Mouse (Mus musculus): ENCODE data around the gene Ruvbl2. TPM values are rescaled to one million over a fixed set of nuclear protein-coding genes. Genes with fewer than 3 reads are reported as not detected.

The Ruvbl2 gene
- total and polyA plus RNA-seq, 3 experiments: 253 to 277 (median 267) TPM

DNA sequence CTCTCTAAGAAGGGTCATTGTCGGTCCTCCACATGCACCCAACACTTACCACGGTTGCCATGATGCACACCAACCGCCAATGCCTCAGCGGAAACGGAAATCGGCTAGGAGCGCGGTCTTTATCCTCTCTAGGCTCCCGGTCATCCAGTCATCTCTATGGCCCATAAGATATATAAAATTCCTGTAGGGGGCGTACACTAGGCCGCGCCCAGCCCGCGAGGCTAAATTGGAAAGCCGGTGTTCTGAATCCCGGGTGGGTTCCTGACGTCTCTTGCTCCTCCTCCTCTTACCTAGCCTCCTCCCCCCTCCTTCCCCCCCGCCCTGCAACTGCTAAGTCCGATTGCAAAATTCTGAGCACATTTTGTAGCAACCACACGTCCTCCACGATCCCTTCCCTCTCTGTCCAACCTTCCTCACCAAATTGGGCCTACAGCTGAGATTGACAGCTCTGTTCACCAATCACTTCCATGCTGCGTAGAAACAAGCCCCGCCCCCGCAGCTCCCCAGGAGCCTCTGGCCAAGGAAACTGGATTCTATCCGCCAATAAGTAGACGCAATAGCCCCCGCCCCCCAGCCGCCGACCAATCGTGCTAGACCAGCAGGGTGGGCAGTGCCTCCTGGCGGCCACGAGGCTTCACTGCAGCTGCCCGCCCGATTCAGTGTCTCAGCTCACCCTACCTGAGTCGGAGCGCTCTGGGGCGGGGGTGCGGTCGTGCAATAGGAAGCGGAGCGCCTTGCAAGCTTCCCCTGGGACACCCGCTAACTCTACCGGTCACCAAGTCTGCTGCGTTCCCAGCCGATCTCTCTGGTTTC, 3.5 kb downstream of the Ruvbl2 start, which contains the start of gene Gys1:
TSS of gene Gys1 (plus strand) at position 642 of the 813 bp plus-strand sequence.
- peak; percentile 100 for DNase-seq (ENCODE audit: extremely low read depth)
- dilution Hi-C loops (cut with MboI; ENCODE audit: extremely low pct_ligation_motif_present, extremely low pct_unique_long_range_greater_than_20kb, low sequenced_read_pairs) (no loop called here), in situ Hi-C loops (cut with MboI; ENCODE audit: low pct_ligation_motif_present, low pct_unique_long_range_greater_than_20kb, low sequenced_read_pairs) (no loop called here)
- Histone ChIP-seq H3K9ac (ENCODE audit: insufficient read depth, low read depth) (peak within 1 kb of the TSS; percentile 97), H3K79me2 (replicated peaks; ENCODE audit: control insufficient read depth, extremely low read depth, insufficient read depth, poor library complexity, severe bottlenecking) (peaks cover 32% of the 10 kb centered on the region), H3K9me3 (replicated peaks; ENCODE audit: low read length) (no peaks in the 10 kb centered on the region), H3K36me3 (replicated peaks in 1 of 2; ENCODE audit: control insufficient read depth in 1 of 2, insufficient read depth in 1 of 2, low read length in 1 of 2) (peaks cover 28 to 55% of the 10 kb centered on the region in 2 experiments), H3K27ac (ENCODE audit: insufficient read depth, low read depth) (peak within 1 kb of the TSS; percentile 58), H3K4me2 (ENCODE audit: insufficient read depth, low read depth, poor library complexity, severe bottlenecking) (peak within 1 kb of the TSS; percentile 80), H3K27me3 (replicated peaks) (no peaks in the 10 kb centered on the region), H3K4me1 (ENCODE audit: control insufficient read depth in 1 of 2, insufficient read depth in 2 of 2) (peaks cover 10 to 62% of the 10 kb centered on the region in 2 experiments; a peak in 3 of 4 replicates), H3K4me3 (replicated peaks in 1 of 3; ENCODE audit: low read depth in 2 of 3, low read length in 2 of 3, poor library complexity in 1 of 3) (peak within 1 kb of the TSS; percentile 87 to 100 (median 95))
- TF ChIP-seq CHD2 (IDR thresholded peaks at IDR 0.05; ENCODE audit: low read length) (peak; percentile 93), NRF1 (IDR thresholded peaks at IDR 0.05; ENCODE audit: low read depth, low read length) (peak; percentile 55; the same call in 1 of the 2 replicates), ELF1 (IDR thresholded peaks at IDR 0.05; ENCODE audit: low read depth, low read length) (peak; percentile 71), KAT2A (IDR thresholded peaks at IDR 0.05; ENCODE audit: insufficient replicate concordance, low read length) (peak; percentile 86), IRF4 (IDR thresholded peaks at IDR 0.05; ENCODE audit: low read depth, low read length) (peak; percentile 58), MEF2A (IDR thresholded peaks at IDR 0.05; ENCODE audit: borderline replicate concordance, low read depth, low read length) (peak; percentile 43), JUN (IDR thresholded peaks at IDR 0.05; ENCODE audit: insufficient read depth, low read depth, low read length) (no peak), RAD21 (IDR thresholded peaks at IDR 0.05; ENCODE audit: low read depth, low read length) (peak; percentile 29), CHD1 (IDR thresholded peaks at IDR 0.05; ENCODE audit: low read depth, low read length) (no peak), PAX5 (IDR thresholded peaks at IDR 0.05; ENCODE audit: low read length) (no peak), UBTF (IDR thresholded peaks at IDR 0.05; ENCODE audit: low read depth, low read length) (peak; percentile 51; the same call in 1 of the 2 replicates), POLR2A (IDR thresholded peaks at IDR 0.05; ENCODE audit: low read depth, low read length) (peak; percentile 87), E2F4 (IDR thresholded peaks at IDR 0.05; ENCODE audit: insufficient replicate concordance, low read depth, low read length) (no peak; the same call in 1 of the 2 replicates), HCFC1 (IDR thresholded peaks at IDR 0.05; ENCODE audit: low read depth, low read length) (peak; percentile 92), BHLHE40 (IDR thresholded peaks at IDR 0.05; ENCODE audit: low read depth, low read length) (peak; percentile 5; the same call in 1 of the 2 replicates), RCOR1 (conservative IDR thresholded peaks at IDR 0.05; ENCODE audit: low read depth, low read length) (no peak), USF1 (IDR thresholded peaks at IDR 0.05; ENCODE audit: low read depth, low read length) (no peak), SIN3A (IDR thresholded peaks at IDR 0.05; ENCODE audit: low read length) (peak; percentile 98), ZC3H11A (IDR thresholded peaks at IDR 0.05; ENCODE audit: low read depth, low read length) (no peak), MAZ (IDR thresholded peaks at IDR 0.05; ENCODE audit: low read depth, low read length) (peak; percentile 64), MAX (IDR thresholded peaks at IDR 0.05; ENCODE audit: low read length) (peak; percentile 88), MYC (IDR thresholded peaks at IDR 0.05; ENCODE audit: low read depth, low read length) (peak; percentile 95), JUND (conservative IDR thresholded peaks at IDR 0.05; ENCODE audit: low read depth, low read length) (0 out of 2 replicates have a peak, but pooled peaks have one; percentile 17), CTCF (conservative IDR thresholded peaks at IDR 0.05 in 1 of 2, IDR thresholded peaks at IDR 0.05 in 1 of 2; ENCODE audit: low read depth in 2 of 2, low read length in 2 of 2) (peak; percentile 25 to 92), EP300 (IDR thresholded peaks at IDR 0.05; ENCODE audit: low read length) (no peak), POLR2AphosphoS2 (IDR thresholded peaks at IDR 0.05; ENCODE audit: low read depth, low read length) (0 out of 2 replicates have a peak, but pooled peaks have one; percentile 48), GABPA (IDR thresholded peaks at IDR 0.05; ENCODE audit: insufficient replicate concordance, low read depth, low read length) (peak; percentile 58; the same call in 1 of the 2 replicates), ZKSCAN1 (IDR thresholded peaks at IDR 0.05; ENCODE audit: borderline replicate concordance, low read depth, low read length) (no peak), TBP (conservative IDR thresholded peaks at IDR 0.05; ENCODE audit: low read depth, low read length) (peak; percentile 90), SMC3 (IDR thresholded peaks at IDR 0.05; ENCODE audit: low read depth, low read length) (peak; percentile 67), TCF12 (IDR thresholded peaks at IDR 0.05; ENCODE audit: low read depth, low read length) (peak; percentile 82), USF2 (conservative IDR thresholded peaks at IDR 0.05; ENCODE audit: low read depth, low read length) (no peak), ZNF384 (IDR thresholded peaks at IDR 0.05; ENCODE audit: low read depth, low read length) (0 out of 2 replicates have a peak, but pooled peaks have one; percentile 15), MXI1 (IDR thresholded peaks at IDR 0.05; ENCODE audit: low read depth, low read length) (peak; percentile 94), ETS1 (conservative IDR thresholded peaks at IDR 0.05; ENCODE audit: low read depth, low read length) (0 out of 2 replicates have a peak, but pooled peaks have one; percentile 17), NELFE (IDR thresholded peaks at IDR 0.05; ENCODE audit: low read depth, low read length) (peak; percentile 93), ZMIZ1 (IDR thresholded peaks at IDR 0.05; ENCODE audit: low read depth, low read length) (peak; percentile 60; the same call in 1 of the 2 replicates), MAFK (IDR thresholded peaks at IDR 0.05; ENCODE audit: insufficient replicate concordance, low read length) (0 out of 2 replicates have a peak, but pooled peaks have one; percentile 11)

Measured in CH12.LX (cell line).